Mouse (Mus musculus): Measurements from ENCODE around the gene Gadd45gip1. TPM values are rescaled to one million over a fixed set of nuclear protein-coding genes. Genes with fewer than 3 reads are reported as not detected.

Gene Gadd45gip1
- polyA plus RNA-seq, 1 experiment = 19.5 TPM

DNA sequence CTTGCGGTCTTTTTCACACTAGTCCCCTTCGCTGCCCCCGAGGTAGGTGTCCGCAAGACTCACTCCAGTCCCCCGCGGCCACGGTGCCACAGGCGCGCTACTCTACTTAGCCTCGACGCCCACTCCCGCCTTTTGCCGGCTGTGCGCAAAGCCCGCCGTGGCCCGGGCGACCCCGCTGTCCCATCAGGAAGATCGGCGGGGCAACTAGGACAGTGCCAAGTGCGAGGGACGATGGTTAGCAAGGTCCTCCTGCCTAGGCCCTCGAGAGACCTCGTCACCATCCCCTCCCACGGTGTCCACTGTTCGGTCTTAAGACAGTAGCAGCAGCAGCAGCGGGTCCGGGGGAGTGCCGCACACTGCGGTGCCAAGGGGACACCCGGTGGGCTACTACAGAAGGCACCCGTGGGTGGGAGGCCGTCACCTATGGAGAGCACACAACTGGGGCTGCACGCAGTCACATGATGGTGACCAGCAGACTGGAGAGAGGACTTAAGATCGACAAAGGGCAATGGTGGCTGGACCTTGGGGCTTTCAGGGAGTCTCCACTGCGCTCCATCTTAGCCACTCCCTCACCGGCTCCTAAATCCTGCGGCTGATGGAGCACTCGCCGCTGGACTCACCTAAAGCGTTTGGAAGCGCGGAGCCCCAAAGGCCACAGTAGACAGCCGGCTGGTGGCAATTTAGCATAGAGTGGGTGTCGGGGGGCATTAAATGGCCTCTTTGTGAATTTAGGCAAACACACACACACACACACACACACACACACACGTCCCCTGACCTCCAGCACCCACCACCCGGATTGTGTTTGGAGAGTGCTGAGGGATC, 46.4 kb upstream of the Gadd45gip1 start:
- peak overlapping the region; percentile 53 for H3K4me3 ChIP-seq (ENCODE audit: low read depth, low read length)
- TF ChIP-seq POLR2A (IDR thresholded peaks at IDR 0.05; ENCODE audit: insufficient read depth, low read length) (no peak), CTCF (IDR thresholded peaks at IDR 0.05; ENCODE audit: low read depth, low read length) (no peak), EP300 (IDR thresholded peaks at IDR 0.05; ENCODE audit: insufficient read depth, low read depth, low read length) (no peak)

DNA sequence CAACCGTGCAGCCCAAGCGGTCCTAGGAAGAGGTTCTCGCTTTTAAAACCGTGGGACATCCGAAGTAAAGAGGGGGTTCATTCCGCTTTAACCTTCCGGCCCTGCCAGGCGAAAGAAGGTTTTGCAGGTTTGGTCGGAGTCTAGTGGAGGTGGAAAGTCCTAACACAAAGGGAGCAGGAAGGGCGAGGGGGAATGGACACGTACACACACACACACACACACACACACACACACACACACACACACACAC, 45.9 kb upstream of the Gadd45gip1 start:
- Histone ChIP-seq H3K9ac (ENCODE audit: low read depth, poor library complexity, severe bottlenecking) (0 out of 2 replicates have a peak overlapping the region, but pooled peaks have one; percentile 4), H3K4me1 (ENCODE audit: control insufficient read depth, insufficient read depth, low read length) (no peaks in the 10 kb centered on the region), H3K9me3 (replicated peaks; ENCODE audit: control insufficient read depth, insufficient read depth, low read length, poor library complexity, severe bottlenecking) (no peaks in the 10 kb centered on the region), H3K27ac (ENCODE audit: insufficient read depth, low read length) (no peak overlapping the region), H3K27me3 (ENCODE audit: control insufficient read depth, insufficient read depth, low read length, poor library complexity, severe bottlenecking) (peaks cover 41% of the 10 kb centered on the region), H3K4me3 (ENCODE audit: low read depth, low read length) (peak overlapping the region; percentile 53), H3K36me3 (ENCODE audit: control insufficient read depth, insufficient read depth, low read length, poor library complexity, severe bottlenecking) (no peaks in the 10 kb centered on the region)
- no peak for TF ChIP-seq CTCF (IDR thresholded peaks at IDR 0.05; ENCODE audit: low read depth, low read length)
- TF ChIP-seq EP300 (IDR thresholded peaks at IDR 0.05; ENCODE audit: insufficient read depth, low read depth, low read length) = no peak
- no peak for TF ChIP-seq POLR2A (IDR thresholded peaks at IDR 0.05; ENCODE audit: insufficient read depth, low read length)

More for the DNA sequence above, 46.4 kb upstream of the Gadd45gip1 start:
- Histone ChIP-seq H3K9me3 (replicated peaks; ENCODE audit: control insufficient read depth, insufficient read depth, low read length, poor library complexity, severe bottlenecking) (no peaks in the 10 kb centered on the region), H3K27ac (ENCODE audit: insufficient read depth, low read length) (no peak overlapping the region), H3K27me3 (ENCODE audit: control insufficient read depth, insufficient read depth, low read length, poor library complexity, severe bottlenecking) (peaks cover 44% of the 10 kb centered on the region), H3K9ac (ENCODE audit: low read depth, poor library complexity, severe bottlenecking) (peak overlapping the region; percentile 10; the same call in 1 of the 2 replicates), H3K36me3 (ENCODE audit: control insufficient read depth, insufficient read depth, low read length, poor library complexity, severe bottlenecking) (no peaks in the 10 kb centered on the region), H3K4me1 (ENCODE audit: control insufficient read depth, insufficient read depth, low read length) (no peaks in the 10 kb centered on the region)

DNA sequence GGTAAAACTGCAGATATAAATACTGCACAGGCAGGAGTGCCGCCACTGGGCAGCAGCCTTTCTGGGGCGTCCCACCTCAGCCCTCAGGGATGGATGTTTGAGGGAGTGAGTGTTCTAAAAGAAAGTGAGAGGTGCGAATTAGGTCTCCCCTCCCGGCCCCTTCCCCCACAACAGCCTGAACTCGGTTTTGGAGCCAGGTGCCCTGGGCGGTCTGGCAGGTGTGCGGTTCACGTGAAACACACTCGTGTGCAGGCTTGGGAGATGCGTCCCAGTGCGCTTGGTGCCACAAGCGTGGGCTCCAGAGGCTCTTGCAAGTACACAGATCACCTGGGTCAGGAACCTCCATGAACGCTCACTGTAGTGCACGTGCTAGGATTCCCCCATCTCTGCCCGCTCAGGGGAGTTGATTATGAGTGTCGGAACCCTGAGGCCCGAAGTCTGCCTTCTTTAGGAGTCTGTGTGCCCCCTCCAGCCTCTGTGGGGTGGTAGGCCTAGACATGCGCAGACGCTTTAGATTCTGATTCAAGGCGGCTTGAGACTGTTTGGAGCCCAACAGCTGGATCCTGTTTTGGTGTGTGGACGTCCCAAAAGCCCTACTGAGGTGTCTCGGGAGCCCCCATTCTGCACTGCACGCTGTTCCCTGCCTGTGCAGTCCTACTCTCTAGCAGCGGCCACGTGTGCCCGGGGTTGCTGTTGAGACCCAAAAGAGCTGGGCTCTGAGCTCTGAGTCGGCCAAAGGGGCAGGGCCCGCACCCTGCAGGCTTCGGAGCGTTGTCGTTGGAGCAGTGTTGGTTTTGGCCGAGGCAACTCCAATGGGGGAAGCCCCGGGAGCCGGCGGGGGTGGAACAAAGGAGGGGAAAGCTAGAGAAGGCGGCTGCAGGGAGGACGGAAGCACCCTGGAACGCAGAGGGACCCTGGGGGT, 45.3 kb upstream of the Gadd45gip1 start:
- Histone ChIP-seq H3K4me1 (ENCODE audit: control insufficient read depth, insufficient read depth, low read length) (no peaks in the 10 kb centered on the region), H3K27ac (ENCODE audit: insufficient read depth, low read length) (no peak overlapping the region), H3K9ac (ENCODE audit: low read depth, poor library complexity, severe bottlenecking) (peak overlapping the region; percentile 4; the same call in 1 of the 2 replicates), H3K9me3 (replicated peaks; ENCODE audit: control insufficient read depth, insufficient read depth, low read length, poor library complexity, severe bottlenecking) (no peaks in the 10 kb centered on the region), H3K4me3 (ENCODE audit: low read depth, low read length) (peak overlapping the region; percentile 53), H3K36me3 (ENCODE audit: control insufficient read depth, insufficient read depth, low read length, poor library complexity, severe bottlenecking) (no peaks in the 10 kb centered on the region), H3K27me3 (ENCODE audit: control insufficient read depth, insufficient read depth, low read length, poor library complexity, severe bottlenecking) (peaks cover 38% of the 10 kb centered on the region)
- no peak for TF ChIP-seq CTCF (IDR thresholded peaks at IDR 0.05; ENCODE audit: low read depth, low read length)
- no peak for TF ChIP-seq POLR2A (IDR thresholded peaks at IDR 0.05; ENCODE audit: insufficient read depth, low read length)
- TF ChIP-seq EP300 (IDR thresholded peaks at IDR 0.05; ENCODE audit: insufficient read depth, low read depth, low read length) = no peak

DNA sequence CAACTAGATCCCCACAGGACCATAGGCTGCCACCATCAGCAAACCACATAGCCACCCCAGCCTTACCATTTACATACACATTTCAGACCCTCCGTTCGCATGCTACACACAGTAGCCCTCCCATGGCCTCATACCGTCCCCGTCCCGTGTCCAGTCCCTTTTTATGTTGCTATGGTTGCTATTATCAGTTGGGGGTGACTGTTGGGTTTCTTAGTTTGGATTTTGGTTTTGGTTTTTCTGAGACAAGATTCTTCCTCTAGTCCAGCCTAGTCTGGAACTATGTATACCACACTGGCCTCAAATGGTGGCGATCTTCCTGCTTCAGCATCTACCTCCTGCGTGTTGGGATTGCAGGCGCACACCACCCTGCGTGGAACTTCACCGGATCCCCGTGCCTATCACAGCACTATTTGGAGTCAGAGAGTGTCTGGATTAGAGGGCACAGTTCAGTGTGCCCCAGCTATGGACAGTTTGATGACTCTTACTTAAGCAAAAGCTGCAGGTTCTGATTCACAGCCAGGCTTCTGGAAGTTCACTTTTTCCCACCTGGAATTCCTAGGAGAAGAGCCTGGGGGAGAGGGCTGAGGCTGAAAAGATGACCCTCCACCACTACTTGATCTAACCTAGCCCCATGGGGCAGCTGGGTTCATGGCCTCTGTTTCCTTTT, 44.4 kb upstream of the Gadd45gip1 start:
- no peak for TF ChIP-seq CTCF (IDR thresholded peaks at IDR 0.05; ENCODE audit: low read depth, low read length)
- no peak for TF ChIP-seq EP300 (IDR thresholded peaks at IDR 0.05; ENCODE audit: insufficient read depth, low read depth, low read length)
- Histone ChIP-seq H3K9me3 (replicated peaks; ENCODE audit: control insufficient read depth, insufficient read depth, low read length, poor library complexity, severe bottlenecking) (no peaks in the 10 kb centered on the region), H3K4me1 (ENCODE audit: control insufficient read depth, insufficient read depth, low read length) (no peaks in the 10 kb centered on the region), H3K27me3 (ENCODE audit: control insufficient read depth, insufficient read depth, low read length, poor library complexity, severe bottlenecking) (peaks cover 32% of the 10 kb centered on the region), H3K4me3 (ENCODE audit: low read depth, low read length) (no peak overlapping the region), H3K36me3 (ENCODE audit: control insufficient read depth, insufficient read depth, low read length, poor library complexity, severe bottlenecking) (no peaks in the 10 kb centered on the region), H3K9ac (ENCODE audit: low read depth, poor library complexity, severe bottlenecking) (no peak overlapping the region), H3K27ac (ENCODE audit: insufficient read depth, low read length) (no peak overlapping the region)

DNA sequence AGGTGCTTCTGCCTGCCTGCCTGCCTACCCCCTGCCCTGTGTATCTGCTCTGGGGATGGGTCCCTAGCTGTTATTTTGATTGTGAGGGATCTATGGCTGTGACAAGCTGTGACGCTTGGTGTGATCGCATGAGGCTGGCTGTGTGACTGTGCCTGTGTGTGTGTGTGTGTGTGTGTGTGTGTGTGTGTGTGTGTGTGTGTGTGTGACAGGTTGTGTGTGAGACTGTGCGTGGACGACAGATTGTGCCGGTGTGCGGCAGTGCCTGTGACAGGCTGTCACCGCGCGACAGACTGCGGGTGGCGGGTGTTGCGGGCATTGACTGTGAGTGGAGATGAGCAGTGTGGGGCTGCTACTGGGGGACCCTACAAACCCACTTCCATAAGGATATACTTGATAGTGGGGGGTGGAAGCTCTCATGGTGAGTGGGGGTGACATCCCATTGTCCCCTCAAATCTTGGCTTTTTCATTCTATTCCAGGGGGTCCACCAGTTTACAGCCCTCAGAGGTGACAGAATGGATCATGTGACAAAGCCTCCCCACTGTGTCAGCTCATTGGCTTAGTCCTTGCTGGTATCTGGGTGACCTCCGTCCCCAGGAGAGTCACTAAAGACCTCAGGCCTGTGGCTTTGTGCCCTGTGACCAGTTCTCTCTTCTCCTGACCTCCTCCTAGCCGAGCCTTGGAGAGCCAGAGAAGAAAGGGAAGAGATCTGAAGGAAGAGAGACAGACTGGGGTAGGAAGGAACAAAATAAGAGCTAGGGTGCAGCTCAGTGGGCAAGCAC, 43.6 kb upstream of the Gadd45gip1 start:
- Histone ChIP-seq H3K36me3 (ENCODE audit: control insufficient read depth, insufficient read depth, low read length, poor library complexity, severe bottlenecking) (no peaks in the 10 kb centered on the region), H3K9ac (ENCODE audit: low read depth, poor library complexity, severe bottlenecking) (no peak overlapping the region), H3K27me3 (ENCODE audit: control insufficient read depth, insufficient read depth, low read length, poor library complexity, severe bottlenecking) (peaks cover 26% of the 10 kb centered on the region), H3K9me3 (replicated peaks; ENCODE audit: control insufficient read depth, insufficient read depth, low read length, poor library complexity, severe bottlenecking) (no peaks in the 10 kb centered on the region), H3K4me3 (ENCODE audit: low read depth, low read length) (no peak overlapping the region), H3K27ac (ENCODE audit: insufficient read depth, low read length) (no peak overlapping the region), H3K4me1 (ENCODE audit: control insufficient read depth, insufficient read depth, low read length) (no peaks in the 10 kb centered on the region)
- TF ChIP-seq EP300 (IDR thresholded peaks at IDR 0.05; ENCODE audit: insufficient read depth, low read depth, low read length) (no peak), POLR2A (IDR thresholded peaks at IDR 0.05; ENCODE audit: insufficient read depth, low read length) (no peak)

Data from ES-Bruce4 (cell line).